Mouse (Mus musculus) bone marrow, adult 2 months (tissue): ENCODE data around the gene Ndufs2. TPM values are rescaled to one million over a fixed set of nuclear protein-coding genes. Genes with fewer than 3 reads are reported as not detected.

ENCODE experiments used
- H3K27ac ChIP-seq: fragments of 200-500 bp; 2 replicates; pipeline ENCODE4 v1.5.1; 2012; ENCODE audit warnings: low read depth, mild to moderate bottlenecking, control low read depth, inconsistent platforms, low read length; ENCODE audit not compliant: control insufficient read depth, poor library complexity, insufficient read depth
- H3K4me1 ChIP-seq: fragments of 200-500 bp; 2 replicates; pipeline ENCODE4 v1.6.1; 2011; ENCODE audit warnings: low read length; ENCODE audit not compliant: control insufficient read depth, insufficient read depth
- H3K4me3 ChIP-seq: fragments of 200-500 bp; replicated peaks from 2 replicates; pipeline ENCODE3; 2011; ENCODE audit warnings: mild to moderate bottlenecking, low read depth, low read length, control low read depth; ENCODE audit not compliant: control insufficient read depth
- CTCF ChIP-seq: fragments of 200-500 bp; IDR thresholded peaks from 2 replicates; pipeline ENCODE4 v1.5.1; 2011; ENCODE audit warnings: low read length, control low read depth; ENCODE audit not compliant: control insufficient read depth, insufficient read depth
- POLR2A ChIP-seq: fragments of 200-500 bp; IDR thresholded peaks from 2 replicates; pipeline ENCODE4 v1.6.1; 2011; ENCODE audit warnings: low read depth, mild to moderate bottlenecking, control low read depth, low read length, borderline replicate concordance; ENCODE audit not compliant: control insufficient read depth
- WGBS: fragments of 180-500 bp; shearing (Covaris S2); methylation state at CpG from one replicate; pipeline ENCODE4 v1.1.7; 2018; 5-methylcytosine and 5-hydroxymethylcytosine counted together
- polyA plus RNA-seq: library from polyadenylated mRNA; stranded (reverse); fragments of >200 nt; gene quantifications from 2 replicates; pipeline ENCODE4 v1.2.4, GENCODE M21; 2011; ENCODE audit warnings: low replicate concordance; ENCODE audit not compliant: missing spikeins, insufficient read depth, insufficient read length

The Ndufs2 gene
- polyA plus RNA-seq, 1 experiment: 109 TPM

DNA sequence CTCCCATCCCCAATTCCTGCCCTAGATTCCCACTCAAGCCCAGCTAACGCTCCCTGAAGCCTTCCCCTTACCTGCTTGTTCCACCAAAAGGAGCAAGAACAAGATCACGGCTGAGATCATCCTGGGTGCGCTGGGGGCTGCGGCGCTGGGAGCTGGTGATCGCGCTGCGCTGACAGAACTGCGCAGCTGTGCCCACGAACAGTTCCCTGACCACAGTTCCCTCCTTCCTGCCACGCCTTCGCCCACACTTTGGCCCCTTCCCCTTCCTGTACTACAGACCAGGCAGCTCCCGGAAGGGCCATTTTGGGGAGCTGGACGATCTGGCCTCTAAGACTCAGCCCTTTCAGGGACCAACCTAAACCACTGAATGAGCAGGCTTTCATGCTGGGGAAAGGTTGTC, 17.1 kb downstream of the Ndufs2 start, which contains the start of gene Fcer1g:
TSS of gene Fcer1g (minus strand) at position 240 of the 400 bp plus-strand sequence.
- peak within 1 kb of the TSS; percentile 78 for H3K4me3 ChIP-seq
- peak within 1 kb of the TSS; percentile 90 for H3K27ac ChIP-seq
- TF ChIP-seq POLR2A: peak; percentile 93; the same call in 1 of the 2 replicates
- no peak for TF ChIP-seq CTCF
- H3K4me1 ChIP-seq: peaks cover 2% of the 10 kb centered on the region; the same call in 1 of the 2 replicates
- 8% methylated on average over 14 of the region's 14 CpGs for WGBS

DNA sequence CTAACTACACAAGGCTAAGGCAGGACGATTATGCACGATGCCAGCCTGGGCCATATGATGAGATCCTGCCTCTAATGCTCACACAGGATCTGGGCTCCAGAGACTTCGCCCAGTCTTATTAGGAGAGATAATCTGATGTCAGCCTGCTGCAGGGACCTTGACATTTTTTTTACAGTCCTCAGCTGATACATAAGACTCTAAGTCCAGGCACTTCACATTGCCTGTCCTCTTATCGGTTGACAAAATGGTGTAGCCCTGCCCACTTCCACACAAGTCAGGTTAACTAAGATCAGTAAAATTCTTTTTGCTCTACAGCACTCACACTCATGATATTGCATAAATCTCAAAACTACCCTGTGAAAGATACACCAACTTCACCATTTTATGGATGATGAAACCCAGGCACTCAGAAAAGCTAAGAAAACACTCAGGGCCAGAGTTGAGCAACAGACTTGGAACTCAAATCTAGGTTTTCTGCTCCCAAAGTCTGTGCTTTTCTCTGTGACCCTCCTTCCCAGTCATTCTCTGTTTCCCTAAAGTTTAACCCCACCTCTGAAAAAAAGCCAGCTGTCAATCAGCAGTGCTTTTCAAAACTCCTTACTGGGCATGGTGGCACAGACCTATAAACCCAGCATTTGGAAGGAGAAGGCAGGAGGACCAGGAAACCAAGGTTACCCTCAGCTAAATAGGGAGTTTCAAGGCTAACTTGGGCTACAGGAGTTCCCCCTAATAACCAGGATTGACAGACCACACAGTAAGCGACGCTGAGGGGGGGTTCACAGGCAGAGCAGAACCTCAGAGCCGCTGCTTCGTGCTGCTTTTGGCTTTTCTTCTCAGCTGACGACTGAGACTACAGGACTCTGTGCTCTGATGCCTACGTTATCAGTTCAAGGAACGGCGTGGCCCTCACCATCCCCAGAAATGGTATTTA, 18.1 kb downstream of the Ndufs2 start:
- Histone ChIP-seq H3K4me3 (peak overlapping the region; percentile 91), H3K4me1 (peaks cover 2% of the 10 kb centered on the region; the same call in 1 of the 2 replicates), H3K27ac (peak overlapping the region; percentile 90)
- 32% methylated on average over 12 of the region's 12 CpGs for whole genome bisulfite sequencing
- TF ChIP-seq POLR2A (no peak), CTCF (no peak)

DNA sequence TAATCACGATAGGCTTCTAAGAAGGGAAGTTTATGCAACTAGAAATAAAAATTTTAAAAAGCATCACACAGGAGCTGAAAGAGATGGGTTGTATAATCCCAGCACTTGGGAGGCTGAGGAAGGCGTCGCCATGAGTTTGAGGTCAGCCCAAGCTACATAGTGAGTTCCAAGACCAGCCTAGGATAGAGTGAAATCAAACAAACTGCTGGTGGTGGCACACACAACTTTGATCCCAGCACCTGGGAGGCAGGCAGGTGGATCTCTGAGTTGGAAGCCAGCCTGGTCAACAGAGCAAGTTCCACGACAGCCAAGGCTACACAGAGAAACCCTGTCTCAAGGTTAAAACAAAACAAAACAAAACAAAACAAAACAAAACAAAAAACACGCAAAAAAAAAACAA, 18.8 kb downstream of the Ndufs2 start:
- peak overlapping the region; percentile 69 for H3K4me3 ChIP-seq
- TF ChIP-seq CTCF (no peak), POLR2A (no peak)
- peaks cover 2% of the 10 kb centered on the region; the same call in 1 of the 2 replicates for H3K4me1 ChIP-seq
- WGBS: 48% methylated on average over 5 of the region's 5 CpGs
- peak overlapping the region; percentile 65; the same call in 1 of the 2 replicates for H3K27ac ChIP-seq

DNA sequence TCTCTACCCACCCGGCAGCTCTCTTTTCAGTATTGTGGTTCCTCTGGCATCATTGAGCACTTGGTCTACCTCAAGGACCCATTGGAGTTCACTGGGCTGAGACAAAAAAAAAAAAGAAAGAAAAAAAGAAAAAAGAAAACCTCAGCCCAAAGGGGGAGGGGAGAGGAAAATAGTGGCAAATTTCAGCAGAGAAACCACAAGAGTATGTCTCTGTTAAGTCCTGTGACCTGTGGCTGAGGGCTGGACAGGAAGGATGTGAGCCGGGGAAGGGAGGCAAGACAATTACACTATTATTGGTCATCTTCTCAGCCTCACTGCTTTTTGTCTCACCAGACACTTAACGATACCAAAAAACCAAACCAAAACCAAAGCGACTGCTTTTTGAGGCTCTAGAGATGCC, 19.3 kb downstream of the Ndufs2 start:
- peaks cover 2% of the 10 kb centered on the region; the same call in 1 of the 2 replicates for H3K4me1 ChIP-seq
- peak overlapping the region; percentile 65; the same call in 1 of the 2 replicates for H3K27ac ChIP-seq
- 2% methylated on average over 4 of the region's 4 CpGs for WGBS
- peak overlapping the region; percentile 69 for H3K4me3 ChIP-seq
- TF ChIP-seq CTCF (no peak), POLR2A (0 out of 2 replicates have a peak, but pooled peaks have one; percentile 9)

DNA sequence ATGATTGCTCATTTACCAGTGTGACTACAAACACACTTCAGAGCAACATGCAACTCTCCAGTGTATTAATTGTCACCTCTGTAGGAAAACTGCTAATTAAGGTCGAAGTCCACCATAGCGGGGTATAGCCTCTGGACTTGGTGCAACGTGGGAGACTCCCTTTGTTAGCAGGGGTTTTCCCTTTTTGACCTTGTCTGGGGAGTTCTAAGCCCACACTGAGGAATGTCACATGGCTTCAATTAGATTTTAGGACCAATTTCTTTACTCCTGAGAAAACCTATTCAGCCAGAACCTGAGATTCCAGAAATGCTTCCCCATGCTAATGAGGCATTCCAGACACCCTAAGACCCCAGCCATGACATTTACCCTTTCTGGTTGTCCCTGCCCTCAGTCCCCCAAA, 21.0 kb downstream of the Ndufs2 start:
- Histone ChIP-seq H3K4me3 (no peak overlapping the region), H3K4me1 (peaks cover 2% of the 10 kb centered on the region; the same call in 1 of the 2 replicates), H3K27ac (no peak overlapping the region)
- WGBS: 87% methylated on average over 3 of the region's 3 CpGs
- no peak for TF ChIP-seq POLR2A
- no peak for TF ChIP-seq CTCF

DNA sequence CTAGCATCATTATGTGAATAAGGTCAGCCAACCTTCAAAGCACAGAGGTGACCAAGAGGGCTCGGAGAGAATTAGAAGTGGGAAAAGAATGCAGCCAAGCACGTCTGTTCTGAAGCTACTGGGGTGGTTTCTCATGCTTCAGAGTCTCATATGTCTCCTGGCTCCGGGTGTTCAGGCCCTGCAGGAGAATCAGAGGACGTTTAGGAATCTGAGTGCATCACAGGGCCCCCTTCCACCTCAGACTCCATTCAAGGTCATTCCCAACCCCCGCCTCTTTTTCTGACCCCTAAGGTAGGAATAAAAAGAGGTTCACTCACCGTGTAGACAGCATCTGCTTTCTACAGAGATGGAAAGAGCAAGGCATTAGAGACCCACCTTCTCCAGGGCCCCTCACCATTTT, 21.4 kb downstream of the Ndufs2 start:
- Histone ChIP-seq H3K27ac (no peak overlapping the region), H3K4me1 (peaks cover under 1% of the 10 kb centered on the region; the same call in 1 of the 2 replicates), H3K4me3 (no peak overlapping the region)
- WGBS: 80% methylated on average over 6 of the region's 6 CpGs
- no peak for TF ChIP-seq POLR2A
- no peak for TF ChIP-seq CTCF

DNA sequence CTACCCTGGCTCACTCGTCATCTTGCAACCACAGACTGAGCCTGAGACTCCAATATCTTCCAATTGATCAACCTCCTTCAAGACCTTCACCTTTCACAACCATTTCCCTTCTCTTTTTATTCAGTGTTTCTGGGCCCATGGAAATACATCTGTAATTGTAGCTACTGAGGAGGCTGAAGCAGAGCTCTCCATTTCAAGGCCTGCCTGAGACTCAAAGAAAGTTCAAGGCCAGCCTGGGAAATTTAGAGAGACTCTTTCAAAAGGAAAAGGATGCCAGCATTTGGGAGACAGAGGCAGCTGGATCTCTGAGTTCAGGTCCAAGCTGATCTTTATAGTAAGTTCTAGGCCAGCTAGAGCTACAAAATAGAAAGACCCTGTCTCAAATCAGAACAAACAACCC, 23.3 kb downstream of the Ndufs2 start:
- WGBS: 38% methylated on average over 1 of the region's 1 CpGs
- no peak overlapping the region for H3K27ac ChIP-seq
- H3K4me3 ChIP-seq: no peak overlapping the region
- TF ChIP-seq CTCF: no peak
- no peak for TF ChIP-seq POLR2A
- no peaks in the 10 kb centered on the region; the same call in 1 of the 2 replicates for H3K4me1 ChIP-seq

DNA sequence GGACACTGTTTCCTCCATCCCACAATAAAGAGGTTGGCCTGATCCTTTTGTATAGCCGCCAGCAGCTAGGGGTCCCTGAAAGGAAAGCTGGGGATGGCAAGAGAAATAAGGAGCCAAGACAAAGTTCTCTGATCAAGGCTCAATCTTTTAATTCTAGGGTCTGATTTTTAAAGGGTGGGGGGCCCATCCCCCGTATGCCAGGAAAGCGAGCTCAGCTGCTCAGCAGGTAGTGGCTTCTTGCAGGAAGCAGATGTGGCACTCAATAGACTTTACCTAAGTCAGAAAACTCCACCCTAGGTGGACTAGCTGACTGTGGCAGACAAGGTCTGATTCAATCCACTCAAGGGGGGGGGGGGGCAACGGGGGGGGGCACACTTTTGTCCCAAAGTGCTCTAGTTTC, 24.4 kb downstream of the Ndufs2 start:
- no peak overlapping the region for H3K4me3 ChIP-seq
- 48% methylated on average over 4 of the region's 4 CpGs for WGBS
- TF ChIP-seq CTCF (no peak), POLR2A (no peak)
- H3K27ac ChIP-seq: no peak overlapping the region
- no peaks in the 10 kb centered on the region for H3K4me1 ChIP-seq
